Mouse (Mus musculus): ENCODE results near the gene Btaf1. TPM values are rescaled to one million over a fixed set of nuclear protein-coding genes. Genes with fewer than 3 reads are reported as not detected.
A peak's percentile ranks its signal among the peaks of the same experiment; 100 is the strongest.

The Btaf1 gene
- total and polyA plus RNA-seq, 3 experiments: 31.9 to 43.2 (median 38.3) TPM

- Histone ChIP-seq H3K27me3 (replicated peaks) (no peaks in the 10 kb centered on the region), H3K27ac (ENCODE audit: insufficient read depth, low read depth) (no peak overlapping the region), H3K4me3 (replicated peaks in 1 of 3; ENCODE audit: low read depth in 2 of 3, low read length in 2 of 3, poor library complexity in 1 of 3) (no peak overlapping the region), H3K9me3 (replicated peaks; ENCODE audit: low read length) (no peaks in the 10 kb centered on the region), H3K4me1 (ENCODE audit: control insufficient read depth in 1 of 2, insufficient read depth in 2 of 2) (no peaks in the 10 kb centered on the region), H3K9ac (ENCODE audit: insufficient read depth, low read depth) (no peak overlapping the region), H3K79me2 (replicated peaks; ENCODE audit: control insufficient read depth, extremely low read depth, insufficient read depth, poor library complexity, severe bottlenecking) (no peaks in the 10 kb centered on the region; the same call in 1 of the 2 replicates), H3K36me3 (replicated peaks in 1 of 2; ENCODE audit: control insufficient read depth in 1 of 2, insufficient read depth in 1 of 2, low read length in 1 of 2) (peaks cover 63 to 97% of the 10 kb centered on the region in 2 experiments), H3K4me2 (ENCODE audit: insufficient read depth, low read depth, poor library complexity, severe bottlenecking) (no peak overlapping the region)
- dilution Hi-C loops (cut with MboI; ENCODE audit: extremely low pct_ligation_motif_present, extremely low pct_unique_long_range_greater_than_20kb, low sequenced_read_pairs): no loop called here
- TF ChIP-seq CTCF (conservative IDR thresholded peaks at IDR 0.05 in 1 of 2, IDR thresholded peaks at IDR 0.05 in 1 of 2; ENCODE audit: low read depth in 2 of 2, low read length in 2 of 2): peak; percentile 19 to 49; a peak in 3 of 4 replicates
- no peak for TF ChIP-seq GABPA (IDR thresholded peaks at IDR 0.05; ENCODE audit: insufficient replicate concordance, low read depth, low read length)
- TF ChIP-seq SMC3 (IDR thresholded peaks at IDR 0.05; ENCODE audit: low read depth, low read length): peak; percentile 19; the same call in 1 of the 2 replicates
- peak; percentile 33 for DNase-seq (ENCODE audit: extremely low read depth)
- in situ Hi-C loops (cut with MboI; ENCODE audit: low pct_ligation_motif_present, low pct_unique_long_range_greater_than_20kb, low sequenced_read_pairs): no loop called here
Observed at GRCm38 (mm10) chr19:36883119-36883518, 42.8 kb upstream of the Btaf1 start.

- H3K9ac ChIP-seq (ENCODE audit: insufficient read depth, low read depth): no peak overlapping the region
- no peak overlapping the region for H3K27ac ChIP-seq (ENCODE audit: insufficient read depth, low read depth)
- H3K4me1 ChIP-seq (ENCODE audit: control insufficient read depth in 1 of 2, insufficient read depth in 2 of 2): no peaks in the 10 kb centered on the region
- H3K36me3 ChIP-seq (replicated peaks in 1 of 2; ENCODE audit: control insufficient read depth in 1 of 2, insufficient read depth in 1 of 2, low read length in 1 of 2): peaks cover 70 to 95% of the 10 kb centered on the region in 2 experiments
- in situ Hi-C loops (cut with MboI; ENCODE audit: low pct_ligation_motif_present, low pct_unique_long_range_greater_than_20kb, low sequenced_read_pairs): no loop called here
- dilution Hi-C loops (cut with MboI; ENCODE audit: extremely low pct_ligation_motif_present, extremely low pct_unique_long_range_greater_than_20kb, low sequenced_read_pairs): no loop called here
- TF ChIP-seq ZNF384 (IDR thresholded peaks at IDR 0.05; ENCODE audit: low read depth, low read length): no peak
- peak; percentile 29; the same call in 1 of the 2 replicates for TF ChIP-seq SMC3 (IDR thresholded peaks at IDR 0.05; ENCODE audit: low read depth, low read length)
- peak; percentile 22 for TF ChIP-seq RAD21 (IDR thresholded peaks at IDR 0.05; ENCODE audit: low read depth, low read length)
- TF ChIP-seq JUN (IDR thresholded peaks at IDR 0.05; ENCODE audit: insufficient read depth, low read depth, low read length): no peak
- no peak for TF ChIP-seq ZMIZ1 (IDR thresholded peaks at IDR 0.05; ENCODE audit: low read depth, low read length)
- peak; percentile 33 to 61; a peak in 3 of 4 replicates for TF ChIP-seq CTCF (conservative IDR thresholded peaks at IDR 0.05 in 1 of 2, IDR thresholded peaks at IDR 0.05 in 1 of 2; ENCODE audit: low read depth in 2 of 2, low read length in 2 of 2)
- no peaks in the 10 kb centered on the region; the same call in 1 of the 2 replicates for H3K79me2 ChIP-seq (replicated peaks; ENCODE audit: control insufficient read depth, extremely low read depth, insufficient read depth, poor library complexity, severe bottlenecking)
- H3K9me3 ChIP-seq (replicated peaks; ENCODE audit: low read length): no peaks in the 10 kb centered on the region
- H3K4me2 ChIP-seq (ENCODE audit: insufficient read depth, low read depth, poor library complexity, severe bottlenecking): no peak overlapping the region
- DNase-seq (ENCODE audit: extremely low read depth): peak; percentile 17
- H3K27me3 ChIP-seq (replicated peaks): no peaks in the 10 kb centered on the region
- no peak overlapping the region for H3K4me3 ChIP-seq (replicated peaks in 1 of 3; ENCODE audit: low read depth in 2 of 3, low read length in 2 of 3, poor library complexity in 1 of 3)
Observed at GRCm38 (mm10) chr19:36886316-36886715, 39.6 kb upstream of the Btaf1 start.

- H3K4me1 ChIP-seq (ENCODE audit: control insufficient read depth in 1 of 2, insufficient read depth in 2 of 2): no peaks in the 10 kb centered on the region
- no peak overlapping the region for H3K4me2 ChIP-seq (ENCODE audit: insufficient read depth, low read depth, poor library complexity, severe bottlenecking)
- H3K4me3 ChIP-seq (replicated peaks in 1 of 3; ENCODE audit: low read depth in 2 of 3, low read length in 2 of 3, poor library complexity in 1 of 3): no peak overlapping the region
- peaks cover 62 to 95% of the 10 kb centered on the region in 2 experiments for H3K36me3 ChIP-seq (replicated peaks in 1 of 2; ENCODE audit: control insufficient read depth in 1 of 2, insufficient read depth in 1 of 2, low read length in 1 of 2)
- H3K9me3 ChIP-seq (replicated peaks; ENCODE audit: low read length): no peaks in the 10 kb centered on the region
- TF ChIP-seq SMC3 (IDR thresholded peaks at IDR 0.05; ENCODE audit: low read depth, low read length): no peak
- no peak for TF ChIP-seq RCOR1 (conservative IDR thresholded peaks at IDR 0.05; ENCODE audit: low read depth, low read length)
- TF ChIP-seq CTCF (conservative IDR thresholded peaks at IDR 0.05 in 1 of 2, IDR thresholded peaks at IDR 0.05 in 1 of 2; ENCODE audit: low read depth in 2 of 2, low read length in 2 of 2): no peak
- no peak for TF ChIP-seq MAX (IDR thresholded peaks at IDR 0.05; ENCODE audit: low read length)
- no peak for TF ChIP-seq ETS1 (conservative IDR thresholded peaks at IDR 0.05; ENCODE audit: low read depth, low read length)
- no peak for TF ChIP-seq MAFK (IDR thresholded peaks at IDR 0.05; ENCODE audit: insufficient replicate concordance, low read length)
- no peak for TF ChIP-seq HCFC1 (IDR thresholded peaks at IDR 0.05; ENCODE audit: low read depth, low read length)
- TF ChIP-seq RAD21 (IDR thresholded peaks at IDR 0.05; ENCODE audit: low read depth, low read length): no peak
- TF ChIP-seq POLR2A (IDR thresholded peaks at IDR 0.05; ENCODE audit: low read depth, low read length): no peak
- no peak for TF ChIP-seq UBTF (IDR thresholded peaks at IDR 0.05; ENCODE audit: low read depth, low read length)
- no peak for TF ChIP-seq MEF2A (IDR thresholded peaks at IDR 0.05; ENCODE audit: borderline replicate concordance, low read depth, low read length)
- TF ChIP-seq PAX5 (IDR thresholded peaks at IDR 0.05; ENCODE audit: low read length): no peak
- in situ Hi-C loops (cut with MboI; ENCODE audit: low pct_ligation_motif_present, low pct_unique_long_range_greater_than_20kb, low sequenced_read_pairs): no loop called here
- DNase-seq (ENCODE audit: extremely low read depth): no peak
- no peak overlapping the region for H3K27ac ChIP-seq (ENCODE audit: insufficient read depth, low read depth)
- H3K9ac ChIP-seq (ENCODE audit: insufficient read depth, low read depth): no peak overlapping the region
- H3K27me3 ChIP-seq (replicated peaks): no peaks in the 10 kb centered on the region
- dilution Hi-C loops (cut with MboI; ENCODE audit: extremely low pct_ligation_motif_present, extremely low pct_unique_long_range_greater_than_20kb, low sequenced_read_pairs): no loop called here
- H3K79me2 ChIP-seq (replicated peaks; ENCODE audit: control insufficient read depth, extremely low read depth, insufficient read depth, poor library complexity, severe bottlenecking): no peaks in the 10 kb centered on the region; the same call in 1 of the 2 replicates
Observed at GRCm38 (mm10) chr19:36887706-36888105, 38.2 kb upstream of the Btaf1 start.
